In genomic region chr9:107899855-107900254, GRCm38 (mm10) we compare ENCODE assay signal across 43 mouse cellular contexts. TPM values are rescaled to one million over a fixed set of nuclear protein-coding genes. Genes with fewer than 3 reads are reported as not detected.
"Had no signal": no experiment of that assay in that cellular context is flagged by ENCODE, and none has a peak within 500 bp of the region (broad histone marks: within the 10 kb centered on the region; RNA-seq: fewer than 3 reads in every experiment).

No protein-coding gene starts in this region.

- H3K36me3 ChIP-seq: liver, embryonic 13.5 days had no signal

- H3K27ac ChIP-seq: gastrocnemius, adult 2 months; heart, embryonic 10.5 days; hindbrain, embryonic 10.5 days; hindbrain, embryonic 12.5 days; hindbrain, embryonic 15.5 days; intestine, embryonic 15.5 days; limb, embryonic 12.5 days; limb, embryonic 15.5 days; liver, embryonic 13.5 days; liver, embryonic 15.5 days had no signal

- DNase-seq: gastrocnemius, adult 2 months; gastrocnemius, postnatal 10 days; gastrocnemius, postnatal 25 days; heart, adult 18-20 months; heart, postnatal 10 days; heart, postnatal 4 days; kidney, adult 18-20 months; kidney, adult 8-10 months; kidney, postnatal 10 days; kidney, postnatal 25 days; kidney, postnatal 4 days; layer of hippocampus, adult 9-11 months; layer of hippocampus, postnatal 36 days; left cerebral cortex, postnatal 4 days; liver, embryonic 13.5 days; lung, adult 18-20 months had no signal

- H3K9me3 ChIP-seq: heart, embryonic 10.5 days; heart, embryonic 12.5 days; hindbrain, embryonic 10.5 days; hindbrain, embryonic 12.5 days; hindbrain, embryonic 15.5 days; intestine, embryonic 15.5 days; limb, embryonic 12.5 days; limb, embryonic 15.5 days; liver, embryonic 13.5 days; liver, embryonic 15.5 days had no signal

- H3K4me3 ChIP-seq: gastrocnemius, adult 2 months; heart, embryonic 10.5 days; heart, embryonic 12.5 days; hindbrain, embryonic 10.5 days; hindbrain, embryonic 12.5 days; hindbrain, embryonic 15.5 days; intestine, embryonic 15.5 days; limb, embryonic 12.5 days; limb, embryonic 15.5 days; liver, embryonic 13.5 days; liver, embryonic 15.5 days had no signal

- ATAC-seq: inflammation-experienced regulatory T-cells, adult 6 months; intestine, embryonic 15.5 days; intestine, postnatal 0 days had no signal

- H3K4me2 ChIP-seq: heart, embryonic 12.5 days; hindbrain, embryonic 12.5 days; hindbrain, embryonic 15.5 days; intestine, embryonic 15.5 days; limb, embryonic 12.5 days; limb, embryonic 15.5 days; liver, embryonic 13.5 days; liver, embryonic 15.5 days had no signal

- H3K9ac ChIP-seq: heart, embryonic 12.5 days; hindbrain, embryonic 12.5 days; hindbrain, embryonic 15.5 days; intestine, embryonic 15.5 days; limb, embryonic 12.5 days; limb, embryonic 15.5 days; liver, embryonic 13.5 days; liver, embryonic 15.5 days had no signal

RNA-seq across cellular contexts. Expression of gene Actl11, which starts 28.4 kb away (rescaled TPM):
- total RNA-seq: gastrocnemius, adult 2 months; gastrocnemius, postnatal 10 days; gastrocnemius, postnatal 25 days; gastrocnemius, postnatal 4 days; granulocyte monocyte progenitor cell, adult 5-6 weeks; heart, adult 18-20 months; heart, adult 8-10 months; heart, postnatal 10 days; heart, postnatal 25 days; heart, postnatal 4 days; layer of hippocampus, adult 18-20 months; layer of hippocampus, adult 8-10 months; layer of hippocampus, postnatal 14 days; layer of hippocampus, postnatal 36 days; left cerebral cortex, adult 18-20 months; left cerebral cortex, adult 8-10 months; left cerebral cortex, postnatal 10 days; left cerebral cortex, postnatal 25 days; left cerebral cortex, postnatal 4 days; liver, adult 2 months had no signal
- polyA plus RNA-seq: heart, embryonic 10.5 days; heart, embryonic 12.5 days; heart, embryonic 14.5 days; heart, embryonic 16.5 days; hindbrain, embryonic 10.5 days; hindbrain, embryonic 12.5 days; hindbrain, embryonic 15.5 days; inflammation-experienced regulatory T-cells, adult 6 months; intestine, embryonic 15.5 days; intestine, postnatal 0 days; kidney, embryonic 14.5 days; kidney, embryonic 16.5 days; limb, embryonic 12.5 days; limb, embryonic 15.5 days; liver, adult 2 months; liver, embryonic 13.5 days; liver, embryonic 15.5 days had no signal

RNA-seq across cellular contexts. Expression of gene Camkv, which starts 35.6 kb away (rescaled TPM):
- total RNA-seq: granulocyte monocyte progenitor cell, adult 5-6 weeks; heart, adult 18-20 months; heart, postnatal 25 days; heart, postnatal 4 days; liver, adult 2 months had no signal
- polyA plus RNA-seq: inflammation-experienced regulatory T-cells, adult 6 months; liver, adult 2 months had no signal
